Mouse (Mus musculus) limb, embryonic 10.5 days (tissue): ENCODE measurements around the gene Chuk. TPM values are rescaled to one million over a fixed set of nuclear protein-coding genes. Genes with fewer than 3 reads are reported as not detected.
A peak's percentile ranks its signal among the peaks of the same experiment; 100 is the strongest.

Experiments
- DNase-seq: peaks from one replicate; pipeline ENCODE4 v3.0.0-alpha.2; 2017; ENCODE audit warnings: low spot score
- H3K27ac ChIP-seq: fragments of 300-500 bp; sonication (generic); 2 replicates; pipeline ENCODE4 v1.5.1; 2016; ENCODE audit warnings: mild to moderate bottlenecking
- H3K27me3 ChIP-seq: fragments of 300-500 bp; sonication (generic); 2 replicates; pipeline ENCODE4 v1.6.1; 2016; ENCODE audit warnings: low read depth, mild to moderate bottlenecking; ENCODE audit not compliant: poor library complexity, severe bottlenecking
- H3K36me3 ChIP-seq: fragments of 300-500 bp; sonication (generic); 2 replicates; pipeline ENCODE4 v1.6.1; 2016; ENCODE audit warnings: mild to moderate bottlenecking, moderate library complexity
- H3K4me1 ChIP-seq: fragments of 300-500 bp; sonication (generic); 2 replicates; pipeline ENCODE4 v1.6.1; 2016
- H3K4me3 ChIP-seq: fragments of 300-500 bp; sonication (generic); 2 replicates; pipeline ENCODE4 v1.5.1; 2016; ENCODE audit warnings: mild to moderate bottlenecking, moderate library complexity
- H3K9me3 ChIP-seq: fragments of 300-500 bp; sonication (generic); replicated peaks from 2 replicates; pipeline ENCODE4 v1.6.1; 2016; ENCODE audit warnings: mild to moderate bottlenecking
- whole genome bisulfite sequencing: fragments of 180-500 bp; shearing (Covaris S2); methylation state at CpG from one replicate; pipeline ENCODE4 v1.1.7; 2016; 5-methylcytosine and 5-hydroxymethylcytosine counted together
- polyA plus RNA-seq: library from polyadenylated mRNA; unstranded; fragments of >200 nt; fragmentation: Nextera tagmentation; extraction: Ambion mirVana; gene quantifications from 2 replicates; pipeline ENCODE4 v1.2.1, GENCODE M21; 2016

The Chuk gene
- polyA plus RNA-seq, 1 experiment from 2014 or later = 48.2 TPM

DNA sequence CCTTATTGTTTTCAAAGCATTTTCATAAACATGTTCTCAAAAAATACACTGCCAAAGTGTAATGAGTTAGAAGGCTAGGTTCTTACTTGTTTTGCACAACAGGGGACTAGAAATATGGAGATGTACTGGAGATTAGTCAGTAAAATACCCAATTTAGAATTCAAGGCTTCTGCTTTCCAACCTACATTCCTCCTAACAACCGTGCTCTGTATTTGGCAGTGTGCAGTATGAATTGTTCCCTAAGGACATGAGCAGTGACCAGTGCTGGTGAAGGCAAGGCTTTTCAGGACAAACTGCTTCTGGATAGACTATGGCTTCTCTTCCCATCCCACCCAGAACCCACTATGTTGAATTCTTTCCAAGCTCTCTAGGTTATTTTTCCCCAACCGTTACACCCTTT is 26.4 kb downstream of the Chuk start:
- Histone ChIP-seq H3K36me3 (peaks cover 82% of the 10 kb centered on the region), H3K4me3 (no peak overlapping the region), H3K9me3 (no peaks in the 10 kb centered on the region), H3K4me1 (peaks cover 2% of the 10 kb centered on the region; the same call in 1 of the 2 replicates), H3K27me3 (no peaks in the 10 kb centered on the region), H3K27ac (no peak overlapping the region)
- WGBS = 96% methylated on average over 2 of the region's 2 CpGs
- DNase-seq = no peak

DNA sequence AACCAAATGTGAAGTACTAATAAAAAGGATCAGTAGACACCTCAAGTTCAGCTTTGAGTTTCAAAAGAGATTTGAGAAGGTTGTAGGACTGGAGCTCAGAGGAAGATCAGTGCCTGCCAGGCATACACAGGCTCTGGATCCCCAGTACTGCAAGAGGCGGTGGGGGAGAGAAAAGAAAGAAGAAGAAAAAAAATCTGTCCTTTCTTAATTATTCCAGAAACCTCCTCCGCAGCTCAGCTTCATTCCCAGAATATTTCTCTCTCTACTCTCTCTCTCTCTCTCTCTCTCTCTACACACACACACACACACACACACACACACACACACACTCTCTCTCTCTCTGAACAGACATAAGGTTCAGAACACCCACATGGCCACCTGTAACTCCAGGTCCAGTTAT is 27.3 kb downstream of the Chuk start:
- Histone ChIP-seq H3K9me3 (no peaks in the 10 kb centered on the region), H3K27ac (no peak overlapping the region), H3K4me3 (no peak overlapping the region), H3K4me1 (peaks cover 3% of the 10 kb centered on the region; the same call in 1 of the 2 replicates), H3K36me3 (peaks cover 82% of the 10 kb centered on the region), H3K27me3 (no peaks in the 10 kb centered on the region)
- WGBS = 97% methylated on average over 2 of the region's 2 CpGs
- DNase-seq = no peak

DNA sequence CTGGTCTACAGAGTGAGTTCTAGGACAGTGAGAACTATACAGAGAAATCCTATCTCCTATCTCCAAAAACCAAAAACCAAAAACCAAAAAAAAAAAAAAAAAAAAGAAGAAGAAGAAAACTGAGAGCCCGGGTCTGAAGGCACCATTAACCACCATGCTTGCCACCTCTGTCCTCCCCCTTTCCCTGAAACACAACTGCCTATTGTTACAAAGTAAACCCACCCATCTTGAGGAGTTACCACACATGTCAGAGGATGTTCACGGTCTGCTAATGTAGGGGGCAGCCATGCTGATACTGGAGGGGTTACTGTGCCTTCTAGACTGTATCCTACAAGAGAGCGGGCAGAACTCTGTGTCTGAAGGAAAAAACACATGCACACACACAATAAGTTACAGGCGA is 30.3 kb downstream of the Chuk start:
- no peak for DNase-seq
- H3K27ac ChIP-seq = no peak overlapping the region
- no peak overlapping the region for H3K4me3 ChIP-seq
- peaks cover 74% of the 10 kb centered on the region for H3K36me3 ChIP-seq
- peaks cover 3% of the 10 kb centered on the region; the same call in 1 of the 2 replicates for H3K4me1 ChIP-seq
- no peaks in the 10 kb centered on the region for H3K27me3 ChIP-seq
- WGBS = 92% methylated on average over 4 of the region's 4 CpGs
- no peaks in the 10 kb centered on the region for H3K9me3 ChIP-seq

- 71% methylated on average over 9 of the region's 9 CpGs for WGBS
- DNase-seq = no peak
- Histone ChIP-seq H3K27ac (0 out of 2 replicates have a peak overlapping the region, but pooled peaks have one; percentile 44), H3K4me1 (peaks cover 5% of the 10 kb centered on the region; the same call in 1 of the 2 replicates), H3K4me3 (no peak overlapping the region), H3K27me3 (no peaks in the 10 kb centered on the region), H3K9me3 (no peaks in the 10 kb centered on the region), H3K36me3 (peaks cover 71% of the 10 kb centered on the region)
Measured at GRCm38 (mm10) chr19:44076457-44076856, 30.8 kb downstream of the Chuk start.

GRCm38 (mm10) chr19:44074986-44075385 is 32.3 kb downstream of the Chuk start:
- H3K36me3 ChIP-seq = peaks cover 65% of the 10 kb centered on the region
- no peak overlapping the region for H3K27ac ChIP-seq
- H3K4me3 ChIP-seq = no peak overlapping the region
- WGBS = 88% methylated on average over 11 of the region's 11 CpGs
- no peak for DNase-seq
- H3K9me3 ChIP-seq = no peaks in the 10 kb centered on the region
- peaks cover 11% of the 10 kb centered on the region; the same call in 1 of the 2 replicates for H3K4me1 ChIP-seq
- no peaks in the 10 kb centered on the region for H3K27me3 ChIP-seq

DNA sequence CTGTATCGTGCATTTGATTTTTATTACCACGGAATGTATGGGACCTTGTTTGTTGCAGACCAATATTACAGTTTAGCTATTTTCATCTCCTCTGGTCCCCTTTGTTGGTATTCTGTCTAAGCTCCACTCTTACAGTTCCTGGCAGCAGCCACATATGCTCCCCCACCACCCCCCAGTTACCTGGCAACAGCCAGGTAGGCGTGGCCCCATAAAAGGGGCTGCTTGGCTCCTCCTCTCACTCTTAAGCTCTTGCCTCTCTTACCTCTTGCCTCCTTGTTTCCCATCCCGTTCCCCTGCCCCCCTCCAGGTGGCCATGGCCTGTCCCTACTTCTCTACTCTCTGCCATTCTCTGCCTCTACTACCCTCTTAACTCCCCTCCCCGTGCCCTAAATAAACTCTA is 36.1 kb downstream of the Chuk start:
- Histone ChIP-seq H3K27ac (no peak overlapping the region), H3K4me1 (peaks cover 32% of the 10 kb centered on the region), H3K9me3 (no peaks in the 10 kb centered on the region), H3K4me3 (no peak overlapping the region), H3K36me3 (peaks cover 29% of the 10 kb centered on the region), H3K27me3 (0 out of 2 replicates have a peak, but pooled peaks cover 6% of the 10 kb centered on the region)
- WGBS = 55% methylated on average over 5 of the region's 5 CpGs
- no peak for DNase-seq

- Histone ChIP-seq H3K4me1 (peaks cover 29% of the 10 kb centered on the region), H3K9me3 (no peaks in the 10 kb centered on the region), H3K27ac (peak overlapping the region; percentile 82), H3K36me3 (peaks cover 19% of the 10 kb centered on the region), H3K4me3 (peak overlapping the region; percentile 79), H3K27me3 (0 out of 2 replicates have a peak, but pooled peaks cover 6% of the 10 kb centered on the region)
- no peak for DNase-seq
- 10% methylated on average over 4 of the region's 4 CpGs for WGBS
Measured at GRCm38 (mm10) chr19:44069914-44070232, 37.4 kb downstream of the Chuk start.

DNA sequence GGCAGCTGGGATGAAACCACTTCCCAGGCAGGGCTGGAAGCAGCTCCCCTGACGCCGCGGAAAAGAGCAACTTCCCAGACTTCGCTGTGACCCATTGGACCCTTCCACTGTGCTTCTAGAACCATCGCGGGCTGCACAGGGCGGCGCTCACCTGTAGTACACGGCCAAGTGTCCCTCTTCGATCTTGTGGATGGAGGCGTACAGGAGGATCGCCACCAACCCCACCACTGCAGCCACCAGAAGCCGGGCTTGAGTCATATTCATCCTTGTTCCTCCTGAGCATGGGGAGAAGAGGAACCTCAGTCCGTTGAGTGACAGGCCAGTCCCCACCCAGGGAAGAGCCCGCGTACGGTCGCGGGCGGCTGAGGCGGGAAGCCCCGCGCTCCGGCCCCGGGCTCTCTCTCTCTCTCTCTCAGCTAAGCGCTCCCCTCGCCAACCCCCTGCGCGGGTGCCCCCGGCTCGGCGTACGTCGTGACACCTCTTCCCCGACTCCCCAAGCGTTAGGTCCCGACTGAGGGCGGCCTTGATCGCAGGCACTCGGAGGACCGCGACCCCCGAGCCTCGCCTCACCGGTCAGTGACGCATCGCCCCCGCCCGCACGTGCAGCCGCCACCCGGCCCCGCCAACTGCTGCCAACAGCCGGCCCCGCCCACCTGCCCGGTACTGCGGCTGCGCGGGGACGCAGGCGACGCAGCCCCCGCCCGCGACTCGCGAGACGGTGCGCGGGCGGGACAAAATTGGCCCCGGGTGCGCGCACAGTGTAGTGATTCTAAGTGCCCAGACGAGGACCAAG is 38.0 kb downstream of the Chuk start, which contains the start of gene Erlin1:
Gene Erlin1, minus strand, starts transcription at position 665 of the 793 bp plus-strand sequence.
- peaks cover 20% of the 10 kb centered on the region; the same call in 1 of the 2 replicates for H3K36me3 ChIP-seq
- H3K27me3 ChIP-seq = 0 out of 2 replicates have a peak, but pooled peaks cover 6% of the 10 kb centered on the region
- peak; percentile 91 for DNase-seq
- no peaks in the 10 kb centered on the region for H3K9me3 ChIP-seq
- H3K4me1 ChIP-seq = peaks cover 29% of the 10 kb centered on the region
- under 1% methylated on average over 75 of the region's 75 CpGs for WGBS
- peak within 1 kb of the TSS; percentile 79 for H3K4me3 ChIP-seq
- peak within 1 kb of the TSS; percentile 82 for H3K27ac ChIP-seq

DNA sequence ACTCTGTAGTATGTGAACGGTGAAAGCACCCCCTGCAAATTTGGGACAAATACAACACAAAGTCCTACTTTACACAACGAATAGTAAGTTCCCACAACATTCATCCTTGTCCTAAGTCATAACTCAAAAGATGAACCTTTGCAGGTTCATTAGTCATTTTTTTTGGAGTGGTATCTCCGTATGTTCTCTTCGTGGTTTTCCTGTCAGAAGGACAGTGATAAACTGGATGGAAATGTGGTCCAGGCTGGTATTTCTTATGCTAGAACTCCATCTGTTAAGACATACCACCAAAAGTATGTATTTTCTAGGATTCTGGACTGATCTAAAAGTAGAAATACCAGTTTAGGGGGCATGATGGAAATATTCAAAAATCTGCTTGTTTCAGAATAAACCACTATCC is 39.0 kb downstream of the Chuk start:
- Histone ChIP-seq H3K36me3 (peaks cover 27% of the 10 kb centered on the region), H3K27me3 (0 out of 2 replicates have a peak, but pooled peaks cover 6% of the 10 kb centered on the region), H3K9me3 (no peaks in the 10 kb centered on the region), H3K4me3 (peak overlapping the region; percentile 79; the same call in 1 of the 2 replicates), H3K27ac (no peak overlapping the region), H3K4me1 (peaks cover 29% of the 10 kb centered on the region)
- no peak for DNase-seq
- WGBS = 86% methylated on average over 4 of the region's 4 CpGs

- 86% methylated on average over 9 of the region's 9 CpGs for WGBS
- no peaks in the 10 kb centered on the region for H3K9me3 ChIP-seq
Measured at GRCm38 (mm10) chr19:44067323-44068049, 39.8 kb downstream of the Chuk start.

GRCm38 (mm10) chr19:44064734-44065133 is 42.5 kb downstream of the Chuk start:
- H3K4me1 ChIP-seq = peaks cover 19% of the 10 kb centered on the region
- H3K27ac ChIP-seq = no peak overlapping the region
- DNase-seq = no peak
- H3K4me3 ChIP-seq = no peak overlapping the region
- H3K36me3 ChIP-seq = peaks cover 40% of the 10 kb centered on the region
- 95% methylated on average over 2 of the region's 2 CpGs for WGBS
- H3K27me3 ChIP-seq = 0 out of 2 replicates have a peak, but pooled peaks cover 6% of the 10 kb centered on the region
- no peaks in the 10 kb centered on the region for H3K9me3 ChIP-seq

More at GRCm38 (mm10) chr19:44067323-44068049, 39.8 kb downstream of the Chuk start:
- H3K27me3 ChIP-seq = 0 out of 2 replicates have a peak, but pooled peaks cover 6% of the 10 kb centered on the region
- H3K4me1 ChIP-seq = peaks cover 29% of the 10 kb centered on the region
- no peak overlapping the region for H3K27ac ChIP-seq
- peaks cover 26% of the 10 kb centered on the region for H3K36me3 ChIP-seq
- H3K4me3 ChIP-seq = no peak overlapping the region
- no peak for DNase-seq

DNA sequence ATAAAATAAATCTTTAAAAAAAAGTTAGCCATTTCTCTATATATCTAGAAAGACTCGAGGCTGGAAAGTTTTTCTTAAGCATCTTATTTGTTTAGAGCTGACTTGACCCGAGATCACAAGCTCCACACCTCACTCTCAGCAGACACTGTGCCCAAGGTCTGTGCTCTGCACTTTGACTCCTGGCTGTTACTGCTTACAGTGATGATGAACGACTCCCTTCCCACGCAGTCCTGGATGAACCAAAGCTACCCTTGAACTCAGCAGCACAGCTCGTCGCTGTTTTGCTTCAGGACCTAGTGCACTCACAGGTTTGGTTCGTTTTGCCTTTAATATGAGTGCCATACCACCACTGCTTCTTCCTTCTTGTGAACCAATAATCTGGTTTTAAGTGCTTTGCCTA is 43.5 kb downstream of the Chuk start:
- Histone ChIP-seq H3K4me1 (peaks cover 10% of the 10 kb centered on the region; the same call in 1 of the 2 replicates), H3K4me3 (no peak overlapping the region), H3K36me3 (peaks cover 48% of the 10 kb centered on the region), H3K27me3 (0 out of 2 replicates have a peak, but pooled peaks cover 6% of the 10 kb centered on the region), H3K9me3 (no peaks in the 10 kb centered on the region), H3K27ac (no peak overlapping the region)
- no peak for DNase-seq
- 89% methylated on average over 7 of the region's 7 CpGs for WGBS

DNA sequence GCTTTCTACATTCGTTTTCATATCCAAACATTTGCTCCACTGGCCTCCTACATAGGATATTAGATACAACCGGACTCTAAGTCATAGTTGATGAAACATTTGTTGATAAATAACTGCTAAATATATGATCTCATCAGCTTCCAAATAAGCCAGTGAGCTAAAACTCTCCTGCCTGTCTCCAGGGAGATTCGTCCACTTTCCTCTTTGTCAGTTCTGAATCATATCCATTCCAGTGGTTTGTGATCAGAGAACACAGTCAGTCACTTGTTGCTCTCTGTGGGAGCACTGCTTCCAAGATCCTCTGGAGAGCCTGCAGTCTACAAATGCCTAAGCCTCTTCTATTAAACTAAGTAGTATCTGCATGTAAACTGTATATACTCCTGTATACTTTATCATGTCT is 47.1 kb downstream of the Chuk start:
- no peak for DNase-seq
- no peaks in the 10 kb centered on the region for H3K27me3 ChIP-seq
- no peaks in the 10 kb centered on the region for H3K4me1 ChIP-seq
- H3K36me3 ChIP-seq = peaks cover 70% of the 10 kb centered on the region
- H3K4me3 ChIP-seq = no peak overlapping the region
- no peak overlapping the region for H3K27ac ChIP-seq
- WGBS = 90% methylated on average over 3 of the region's 3 CpGs
- no peaks in the 10 kb centered on the region for H3K9me3 ChIP-seq
